Mouse (Mus musculus) spleen, postnatal 36 days (tissue): ENCODE results near the gene Sfrp4.
"Not testable (repeated sequence)": the region's sequence is repeated elsewhere in the genome, so short reads cannot be mapped to it uniquely, and the experiment has no call there.

Experiments used
- DNase-seq, 2 experiments: peaks; one replicate each; pipeline ENCODE4 v3.0.0; 2022; ENCODE audit warnings: low spot score in 2 of 2, mixed read lengths in 1 of 2

The Sfrp4 gene

GRCm38 (mm10) chr13:19622573-19623227 lies at the start of gene Sfrp4:
TSS of gene Sfrp4 (plus strand) at chr13:19623104.
- DNase-seq, result peak; percentile 4 to 7

- DNase-seq, result not testable (repeated sequence)
These were observed 48.2 kb upstream of the Sfrp4 start for GRCm38 (mm10) chr13:19574723-19575122.

- DNase-seq, result no peak
These were observed 47.0 kb upstream of the Sfrp4 start for GRCm38 (mm10) chr13:19575947-19576346.

- no peak for DNase-seq
These were observed 31.7 kb upstream of the Sfrp4 start for GRCm38 (mm10) chr13:19590996-19591759.

- DNase-seq, result no peak
These were observed 27.8 kb upstream of the Sfrp4 start for GRCm38 (mm10) chr13:19595141-19595540.

- no peak for DNase-seq
These were observed 23.7 kb upstream of the Sfrp4 start for GRCm38 (mm10) chr13:19599242-19599641.

- no peak for DNase-seq
These were observed 20.4 kb upstream of the Sfrp4 start for GRCm38 (mm10) chr13:19602531-19602930.

DNA sequence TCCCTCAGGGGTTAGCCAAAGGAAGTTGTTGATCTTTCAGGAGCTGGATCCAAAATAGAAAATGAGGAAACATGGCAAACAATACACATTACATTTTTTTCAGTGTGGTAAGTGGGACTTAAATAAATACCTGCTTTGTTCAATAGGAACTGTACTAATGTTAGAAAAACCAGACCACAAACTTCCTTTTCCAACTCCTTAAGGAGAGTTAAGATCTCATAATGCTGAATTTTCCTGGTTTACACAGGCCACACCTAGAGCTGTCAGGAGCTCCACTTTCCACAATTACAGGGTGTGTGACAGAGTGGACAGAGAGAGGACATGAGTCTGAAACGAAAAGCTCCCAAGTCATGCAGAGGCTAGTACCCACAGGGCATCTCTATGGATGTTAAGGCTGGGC lies 19.2 kb upstream of the Sfrp4 start:
- DNase-seq, result no peak

- DNase-seq, result no peak
These were observed 18.0 kb upstream of the Sfrp4 start for GRCm38 (mm10) chr13:19604916-19605315.

GRCm38 (mm10) chr13:19608120-19608519 lies 14.8 kb upstream of the Sfrp4 start:
- DNase-seq, result no peak

GRCm38 (mm10) chr13:19612348-19612747 lies 10.6 kb upstream of the Sfrp4 start:
- DNase-seq, result no peak

GRCm38 (mm10) chr13:19612963-19613362 lies 9.9 kb upstream of the Sfrp4 start:
- DNase-seq, result no peak

DNA sequence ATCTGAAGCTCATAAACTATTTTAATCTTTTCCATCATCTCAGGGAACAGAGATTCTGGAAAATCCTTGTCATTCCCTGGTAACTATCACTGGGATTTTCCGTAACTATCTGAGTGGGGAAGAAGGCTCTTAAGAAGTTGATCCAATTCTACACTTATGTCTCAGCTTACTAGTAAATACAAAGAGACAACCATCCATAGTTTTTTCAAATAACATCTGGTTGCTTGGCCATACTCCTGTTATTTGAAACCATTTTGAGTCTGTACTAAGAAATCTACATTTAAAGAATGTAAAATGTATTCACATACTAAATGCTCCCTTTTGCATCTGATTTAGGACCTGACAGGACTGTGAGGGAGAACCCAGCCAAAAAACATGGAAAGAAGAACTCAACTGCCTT lies 9.5 kb upstream of the Sfrp4 start:
- DNase-seq, result no peak

- no peak for DNase-seq
These were observed 8.6 kb upstream of the Sfrp4 start for GRCm38 (mm10) chr13:19614311-19614710.

DNA sequence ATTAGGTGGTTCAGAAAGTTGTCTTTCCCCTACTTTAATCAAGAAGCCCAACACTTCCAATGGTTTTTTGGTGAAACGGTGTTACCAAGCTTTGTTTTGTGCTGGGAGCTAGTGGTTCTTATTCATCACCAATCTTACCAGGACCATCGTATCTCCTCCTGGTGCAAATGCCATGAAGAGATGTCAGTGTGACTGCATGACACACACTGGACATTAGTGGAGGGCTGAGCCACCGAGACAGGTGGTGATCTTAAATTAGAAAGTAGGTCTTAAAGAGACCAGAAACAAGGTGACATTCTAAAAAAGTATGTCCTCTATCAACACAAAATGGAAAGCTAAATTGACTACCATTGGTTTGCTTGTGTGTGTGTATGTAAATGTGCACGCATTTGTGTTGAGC lies 4.8 kb upstream of the Sfrp4 start:
- DNase-seq, result no peak

GRCm38 (mm10) chr13:19618841-19619215 lies 4.1 kb upstream of the Sfrp4 start:
- DNase-seq, result peak in 1 of 2 experiments; percentile 12

- peak; percentile 19 to 44 for DNase-seq
These were observed 3.5 kb upstream of the Sfrp4 start, which contains the start of gene Epdr1 for GRCm38 (mm10) chr13:19619216-19619927. TSS of gene Epdr1 (minus strand) at chr13:19619927.

DNA sequence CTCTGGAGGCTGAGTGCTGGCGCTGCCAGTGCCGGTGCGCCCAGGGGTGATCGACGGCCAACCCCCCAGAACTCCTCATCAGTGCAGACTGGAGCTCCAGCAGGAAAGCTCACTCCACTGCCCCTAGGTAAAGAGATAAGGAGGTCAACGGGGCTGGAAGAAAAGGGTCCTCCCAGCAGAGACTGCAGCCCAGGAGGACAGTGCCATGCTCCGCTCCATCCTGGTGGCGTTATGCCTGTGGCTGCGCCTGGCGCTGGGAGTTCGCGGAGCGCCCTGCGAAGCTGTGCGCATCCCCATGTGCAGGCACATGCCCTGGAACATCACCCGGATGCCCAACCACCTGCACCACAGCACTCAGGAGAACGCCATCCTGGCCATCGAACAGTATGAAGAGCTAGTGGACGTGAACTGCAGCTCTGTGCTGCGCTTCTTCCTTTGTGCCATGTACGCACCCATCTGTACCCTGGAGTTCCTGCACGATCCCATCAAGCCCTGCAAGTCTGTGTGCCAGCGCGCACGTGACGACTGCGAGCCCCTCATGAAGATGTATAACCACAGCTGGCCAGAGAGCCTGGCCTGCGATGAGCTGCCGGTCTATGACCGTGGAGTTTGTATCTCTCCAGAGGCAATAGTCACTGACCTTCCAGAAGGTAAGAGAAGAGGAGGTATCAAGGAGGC lies 463 bp downstream of the Sfrp4 start:
- no peak for DNase-seq

DNA sequence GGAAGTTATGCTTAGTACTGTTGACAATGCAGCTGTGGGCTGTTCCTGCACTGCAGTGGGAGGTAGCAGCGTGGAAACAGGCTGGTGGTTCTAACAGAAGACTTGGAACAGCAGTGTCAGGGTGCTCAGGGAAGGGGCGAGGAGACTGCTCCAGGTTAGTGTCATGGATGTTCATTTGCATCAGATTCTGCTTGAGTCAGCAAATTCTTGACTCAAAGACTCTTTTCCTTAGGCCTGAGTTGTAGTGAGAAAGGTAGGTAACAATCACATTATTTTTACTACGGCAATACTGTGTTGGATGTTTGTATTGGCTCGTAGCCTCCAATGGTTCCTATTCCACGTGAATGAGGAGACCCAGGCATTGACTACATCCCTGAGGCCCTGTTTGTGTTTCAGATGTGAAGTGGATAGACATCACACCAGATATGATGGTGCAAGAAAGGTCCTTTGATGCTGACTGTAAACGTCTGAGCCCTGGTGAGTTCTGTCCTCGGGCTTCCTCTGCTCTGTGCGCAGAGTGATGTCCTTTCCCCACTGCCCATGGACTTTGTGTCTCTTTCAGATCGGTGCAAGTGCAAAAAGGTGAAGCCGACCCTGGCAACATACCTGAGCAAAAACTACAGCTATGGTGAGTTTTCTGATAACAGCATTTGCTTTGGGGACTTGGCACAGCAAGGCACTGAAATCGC lies 1.9 kb downstream of the Sfrp4 start:
- no peak for DNase-seq

DNA sequence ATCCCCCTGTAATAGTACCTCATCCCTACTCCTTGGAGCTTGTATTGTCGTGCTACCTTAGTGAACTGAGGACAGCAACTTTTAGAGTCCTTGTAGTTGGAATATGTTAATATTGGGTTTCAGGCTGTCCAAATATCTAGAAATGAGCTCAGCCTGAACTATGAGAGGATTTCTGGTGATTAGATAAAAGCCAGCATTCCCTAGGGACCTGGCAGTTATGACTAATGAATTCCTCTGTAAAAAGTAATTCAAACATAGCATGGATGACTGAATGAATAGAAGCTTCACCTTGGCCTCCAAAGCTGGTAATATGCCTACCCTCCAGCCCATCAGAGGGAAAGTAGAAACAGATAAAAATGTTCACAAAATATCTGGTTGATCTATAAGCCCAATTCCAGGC lies 3.6 kb downstream of the Sfrp4 start:
- DNase-seq, result no peak
